Mouse (Mus musculus) olfactory bulb, adult 2 months (tissue): ENCODE measurements at regions not wholly inside any gene's neighbourhood (a gene's known extent, or its start where the extent isn't known, plus 50 kb on each side); places are given as distances from the start of the nearest gene placed in this dataset.

Experiments
- CTCF ChIP-seq: fragments of 200-500 bp; IDR thresholded peaks from 2 replicates; pipeline ENCODE4 v1.5.1; 2012; ENCODE audit warnings: low read depth, mild to moderate bottlenecking, low read length, moderate library complexity; ENCODE audit not compliant: insufficient read depth
- POLR2A ChIP-seq: fragments of 200-500 bp; IDR thresholded peaks from 2 replicates; pipeline ENCODE4 v1.6.1; 2012; ENCODE audit warnings: mild to moderate bottlenecking, low read depth, low read length, moderate library complexity; ENCODE audit not compliant: insufficient read depth

DNA sequence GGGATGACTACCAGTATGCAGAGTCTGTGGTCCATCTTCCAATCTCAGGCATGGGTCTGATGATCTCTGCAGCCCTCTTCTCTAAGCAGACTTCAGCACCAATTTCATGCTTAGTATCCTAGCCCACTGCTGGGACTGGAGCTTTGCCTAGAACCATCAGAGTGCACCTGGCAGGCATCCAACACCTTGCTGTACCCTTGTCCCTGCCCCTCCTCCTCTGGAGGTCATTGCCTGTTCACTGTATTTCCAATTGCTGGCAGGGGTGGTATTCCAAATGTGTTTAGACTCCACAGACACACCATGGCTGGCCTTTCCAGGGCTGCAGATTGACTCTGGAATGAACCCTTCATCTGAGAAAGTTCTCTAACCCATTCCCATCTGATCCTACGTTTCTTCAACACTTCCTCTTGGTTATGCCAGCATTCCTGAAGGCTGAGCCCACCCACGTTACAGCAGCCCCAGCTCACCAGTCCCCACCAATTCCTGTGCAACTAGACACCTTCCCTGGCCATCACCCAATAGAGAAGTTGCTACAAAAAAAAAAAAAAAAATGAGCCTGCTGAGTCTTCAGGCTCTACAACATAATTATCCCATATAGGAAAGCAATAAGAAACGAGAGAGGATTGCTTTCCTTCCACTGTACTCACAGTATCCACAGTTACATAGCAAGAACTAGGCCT lies 232.1 kb downstream of the Pax3 start:
- TF ChIP-seq CTCF (no peak), POLR2A (no peak)
